Mouse (Mus musculus) spleen, adult 2 months (tissue): Measurements from ENCODE around the gene Tesk1.

ENCODE experiments used
- CTCF ChIP-seq: fragments of 200-500 bp; IDR thresholded peaks from 2 replicates; pipeline ENCODE4 v1.5.1; 2011; ENCODE audit warnings: mild to moderate bottlenecking, inconsistent platforms; ENCODE audit not compliant: insufficient read depth, insufficient read length, insufficient replicate concordance; ENCODE audit errors: extremely low read depth
- POLR2A ChIP-seq: fragments of 200-500 bp; IDR thresholded peaks from 2 replicates; pipeline ENCODE4 v1.6.1; 2011; ENCODE audit warnings: low read depth, low read length, inconsistent platforms

DNA sequence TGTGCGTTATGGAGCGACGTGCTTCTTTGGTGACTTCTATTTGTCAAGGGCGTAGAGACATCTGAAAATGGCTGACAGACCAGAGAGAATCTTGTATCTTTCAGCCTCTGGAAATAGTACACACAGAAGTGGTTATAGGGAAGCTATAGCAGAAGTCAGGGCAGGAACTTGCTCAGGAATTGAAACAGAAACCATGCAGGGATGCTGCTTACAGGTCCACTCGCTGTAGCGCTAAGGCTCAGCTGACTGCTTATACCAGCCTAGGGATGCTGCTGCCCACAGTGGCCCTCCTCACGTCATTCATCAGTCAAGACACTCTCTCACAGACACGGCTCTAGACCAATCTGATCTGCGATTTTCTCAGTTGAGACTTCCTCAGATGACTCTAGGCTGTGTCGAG, 28.6 kb downstream of the Tesk1 start:
- TF ChIP-seq POLR2A (no peak), CTCF (no peak)
